Mouse (Mus musculus) embryonic facial prominence, embryonic 14.5 days (tissue): ENCODE results near the gene Dnm2. TPM values are rescaled to one million over a fixed set of nuclear protein-coding genes. Genes with fewer than 3 reads are reported as not detected.
"Not testable (repeated sequence)": the region's sequence is repeated elsewhere in the genome, so short reads cannot be mapped to it uniquely, and the experiment has no call there.

ENCODE experiments used
- ATAC-seq: fragments of 200-750 bp; cut with Nextera tagmentation; 2 replicates; pipeline ENCODE4 v1.8.0; 2017; ENCODE audit warnings: low read depth, moderate number of reproducible peaks, moderate TSS enrichment
- DNase-seq: peaks from one replicate; pipeline ENCODE4 v3.0.0-alpha.2; 2015; ENCODE audit warnings: low spot score
- H3K27ac ChIP-seq: fragments of 300-500 bp; sonication (generic); replicated peaks from 2 replicates; pipeline ENCODE4 v1.5.1; 2014; ENCODE audit warnings: low read depth, mild to moderate bottlenecking, low read length, moderate library complexity
- H3K27me3 ChIP-seq: fragments of 300-500 bp; sonication (generic); replicated peaks from 2 replicates; pipeline ENCODE4 v1.6.1; 2014; ENCODE audit warnings: low read length; ENCODE audit not compliant: control insufficient read depth, insufficient read depth
- H3K36me3 ChIP-seq: fragments of 300-500 bp; sonication (generic); 2 replicates; pipeline ENCODE4 v1.6.1; 2014; ENCODE audit warnings: low read length, mixed read lengths; ENCODE audit not compliant: control insufficient read depth, insufficient read depth
- H3K4me1 ChIP-seq: fragments of 300-500 bp; sonication (generic); 2 replicates; pipeline ENCODE4 v1.6.1; 2014; ENCODE audit warnings: antibody characterized with exemption, low read length; ENCODE audit not compliant: control insufficient read depth, insufficient read depth
- H3K4me2 ChIP-seq: fragments of 300-500 bp; sonication (generic); 2 replicates; pipeline ENCODE4 v1.6.1; 2014; ENCODE audit warnings: low read depth, mild to moderate bottlenecking, low read length, moderate library complexity, mixed read lengths
- H3K4me3 ChIP-seq: fragments of 300-500 bp; sonication (generic); 2 replicates; pipeline ENCODE4 v1.5.1; 2014; ENCODE audit warnings: low read depth, mild to moderate bottlenecking, low read length
- H3K9ac ChIP-seq: fragments of 300-500 bp; sonication (generic); 2 replicates; pipeline ENCODE4 v1.6.1; 2014; ENCODE audit warnings: low read depth, mild to moderate bottlenecking, low read length, moderate library complexity, mixed read lengths
- H3K9me3 ChIP-seq: fragments of 300-500 bp; sonication (generic); 2 replicates; pipeline ENCODE4 v1.6.1; 2016; ENCODE audit warnings: low read length; ENCODE audit not compliant: control insufficient read depth
- WGBS: fragments of 180-500 bp; shearing (Covaris S2); extraction: QIAGEN DNeasy Blood & Tissue Kit; methylation state at CpG from one replicate; pipeline ENCODE4 v1.1.7; 2014; 5-methylcytosine and 5-hydroxymethylcytosine counted together
- polyA plus RNA-seq: library from polyadenylated mRNA; unstranded; fragments of >200 nt; fragmentation: Nextera tagmentation; extraction: Ambion mirVana; gene quantifications from 2 replicates; pipeline ENCODE4 v1.2.1, GENCODE M21; 2014

Gene Dnm2
- polyA plus RNA-seq, 1 experiment from 2014 or later = 65.8 TPM

GRCm38 (mm10) chr9:21455103-21455770 lies 30.5 kb downstream of the Dnm2 start:
- H3K36me3 ChIP-seq = peaks cover 20% of the 10 kb centered on the region
- H3K4me2 ChIP-seq = no peak overlapping the region
- H3K9ac ChIP-seq = no peak overlapping the region
- DNase-seq (no peak), ATAC-seq (no peak)
- WGBS = 67% methylated on average over 4 of the region's 4 CpGs
- no peaks in the 10 kb centered on the region for H3K4me1 ChIP-seq
- H3K27ac ChIP-seq = no peak overlapping the region
- no peaks in the 10 kb centered on the region for H3K9me3 ChIP-seq
- no peak overlapping the region for H3K4me3 ChIP-seq
- H3K27me3 ChIP-seq = no peaks in the 10 kb centered on the region

- Histone ChIP-seq H3K9ac (no peak overlapping the region), H3K4me3 (no peak overlapping the region), H3K36me3 (peaks cover 26% of the 10 kb centered on the region), H3K27ac (no peak overlapping the region), H3K9me3 (no peaks in the 10 kb centered on the region), H3K27me3 (no peaks in the 10 kb centered on the region), H3K4me2 (no peak overlapping the region), H3K4me1 (no peaks in the 10 kb centered on the region)
- DNase-seq = no peak
- ATAC-seq = no peak
- 91% methylated on average over 7 of the region's 7 CpGs for WGBS
Observed at GRCm38 (mm10) chr9:21456246-21456929, 31.7 kb downstream of the Dnm2 start.

GRCm38 (mm10) chr9:21456930-21457634 lies 32.4 kb downstream of the Dnm2 start:
- Histone ChIP-seq H3K27ac (no peak overlapping the region), H3K4me3 (no peak overlapping the region), H3K27me3 (no peaks in the 10 kb centered on the region), H3K4me2 (no peak overlapping the region), H3K9me3 (no peaks in the 10 kb centered on the region), H3K4me1 (no peaks in the 10 kb centered on the region; the same call in 1 of the 2 replicates), H3K9ac (no peak overlapping the region), H3K36me3 (peaks cover 26% of the 10 kb centered on the region)
- ATAC-seq = no peak
- DNase-seq = no peak
- 75% methylated on average over 10 of the region's 10 CpGs for WGBS

GRCm38 (mm10) chr9:21458821-21459220 lies 34.1 kb downstream of the Dnm2 start:
- H3K27ac ChIP-seq = no peak overlapping the region
- DNase-seq = no peak
- no peaks in the 10 kb centered on the region; the same call in 1 of the 2 replicates for H3K4me1 ChIP-seq
- no peaks in the 10 kb centered on the region for H3K27me3 ChIP-seq
- H3K4me2 ChIP-seq = no peak overlapping the region
- 86% methylated on average over 3 of the region's 3 CpGs for WGBS
- peaks cover 26% of the 10 kb centered on the region for H3K36me3 ChIP-seq
- H3K4me3 ChIP-seq = no peak overlapping the region
- no peaks in the 10 kb centered on the region for H3K9me3 ChIP-seq
- no peak overlapping the region for H3K9ac ChIP-seq
- ATAC-seq = no peak

- Histone ChIP-seq H3K27me3 (no peaks in the 10 kb centered on the region), H3K4me3 (no peak overlapping the region), H3K27ac (no peak overlapping the region), H3K9ac (no peak overlapping the region), H3K36me3 (peaks cover 28% of the 10 kb centered on the region), H3K4me1 (no peaks in the 10 kb centered on the region; the same call in 1 of the 2 replicates), H3K4me2 (no peak overlapping the region), H3K9me3 (no peaks in the 10 kb centered on the region)
- 90% methylated on average over 3 of the region's 3 CpGs for WGBS
- DNase-seq = no peak
- ATAC-seq = no peak
Observed at GRCm38 (mm10) chr9:21460400-21460940, 35.8 kb downstream of the Dnm2 start.

GRCm38 (mm10) chr9:21463138-21463590 lies 38.5 kb downstream of the Dnm2 start:
- H3K27ac ChIP-seq = no peak overlapping the region
- no peaks in the 10 kb centered on the region for H3K27me3 ChIP-seq
- no peaks in the 10 kb centered on the region for H3K9me3 ChIP-seq
- no peak overlapping the region for H3K4me3 ChIP-seq
- ATAC-seq = peak; percentile 50; the same call in 1 of the 2 replicates
- WGBS = 66% methylated on average over 5 of the region's 5 CpGs
- DNase-seq = peak; percentile 53
- H3K36me3 ChIP-seq = peaks cover 51% of the 10 kb centered on the region
- no peak overlapping the region for H3K9ac ChIP-seq
- no peak overlapping the region for H3K4me2 ChIP-seq
- no peaks in the 10 kb centered on the region; the same call in 1 of the 2 replicates for H3K4me1 ChIP-seq

GRCm38 (mm10) chr9:21463766-21464564 lies 39.3 kb downstream of the Dnm2 start:
- H3K27me3 ChIP-seq = no peaks in the 10 kb centered on the region
- DNase-seq = no peak
- H3K4me1 ChIP-seq = no peaks in the 10 kb centered on the region; the same call in 1 of the 2 replicates
- H3K36me3 ChIP-seq = peaks cover 51% of the 10 kb centered on the region
- no peak for ATAC-seq
- H3K9me3 ChIP-seq = no peaks in the 10 kb centered on the region
- H3K9ac ChIP-seq = no peak overlapping the region
- WGBS = 81% methylated on average over 3 of the region's 3 CpGs
- H3K27ac ChIP-seq = no peak overlapping the region
- H3K4me2 ChIP-seq = no peak overlapping the region
- H3K4me3 ChIP-seq = no peak overlapping the region

GRCm38 (mm10) chr9:21464565-21464928 lies 39.8 kb downstream of the Dnm2 start:
- not testable (repeated sequence) for DNase-seq, H3K4me2 ChIP-seq, H3K9me3 ChIP-seq, H3K4me3 ChIP-seq, H3K27ac ChIP-seq, ATAC-seq, H3K4me1 ChIP-seq, H3K9ac ChIP-seq, H3K27me3 ChIP-seq
- WGBS = 87% methylated on average over 7 of the region's 7 CpGs
- peaks cover 51% of the 10 kb centered on the region for H3K36me3 ChIP-seq
